Mouse (Mus musculus) CH12.LX (cell line): Measurements from ENCODE around the gene Olfr599.

Experiments used
- BHLHE40 ChIP-seq: IDR thresholded peaks from 2 replicates; pipeline ENCODE4 v1.6.1; 2011; ENCODE audit warnings: mild to moderate bottlenecking, low read depth, low read length, improper control_type of control experiment
- CTCF ChIP-seq, 2 experiments: IDR thresholded peaks in 1 of 2; conservative IDR thresholded peaks in 1 of 2; 2 replicates each; pipeline ENCODE4 v1.5.1; 2011 to 2012; ENCODE audit warnings: low read depth in 2 of 2, low read length in 2 of 2, improper control_type of control experiment in 1 of 2, inconsistent platforms in 1 of 2, mild to moderate bottlenecking in 1 of 2, moderate library complexity in 1 of 2
- EP300 ChIP-seq: IDR thresholded peaks from 2 replicates; pipeline ENCODE4 v1.6.1; 2011; ENCODE audit warnings: low read length, improper control_type of control experiment
- JUND ChIP-seq: conservative IDR thresholded peaks from 2 replicates; pipeline ENCODE4 v1.6.1; 2011; ENCODE audit warnings: low read depth, low read length, improper control_type of control experiment
- MAFK ChIP-seq: IDR thresholded peaks from 2 replicates; pipeline ENCODE4 v1.6.1; 2011; ENCODE audit warnings: low read length, improper control_type of control experiment; ENCODE audit not compliant: insufficient replicate concordance
- MYC ChIP-seq: IDR thresholded peaks from 2 replicates; pipeline ENCODE4 v1.6.1; 2011; ENCODE audit warnings: low read depth, mild to moderate bottlenecking, improper control_type of control experiment, low read length
- POLR2A ChIP-seq: IDR thresholded peaks from 2 replicates; pipeline ENCODE4 v1.6.1; 2011; ENCODE audit warnings: low read depth, mild to moderate bottlenecking, improper control_type of control experiment, low read length
- RCOR1 ChIP-seq: conservative IDR thresholded peaks from 2 replicates; pipeline ENCODE4 v1.6.1; 2012; ENCODE audit warnings: low read depth, mild to moderate bottlenecking, inconsistent platforms, low read length, improper control_type of control experiment
- SIN3A ChIP-seq: IDR thresholded peaks from 2 replicates; pipeline ENCODE4 v1.6.1; 2012; ENCODE audit warnings: low read length, improper control_type of control experiment, inconsistent platforms
- UBTF ChIP-seq: IDR thresholded peaks from 2 replicates; pipeline ENCODE4 v1.6.1; 2012; ENCODE audit warnings: low read depth, mild to moderate bottlenecking, inconsistent platforms, low read length, improper control_type of control experiment, moderate library complexity
- USF2 ChIP-seq: conservative IDR thresholded peaks from 2 replicates; pipeline ENCODE4 v1.6.1; 2011; ENCODE audit warnings: low read depth, low read length, improper control_type of control experiment

GRCm38 (mm10) chr7:103362555-103362954, 26.8 kb downstream of the Olfr599 start, which contains the start of gene Olfr601:
- TF ChIP-seq RCOR1: no peak
- no peak for TF ChIP-seq MAFK
- no peak for TF ChIP-seq MYC
- TF ChIP-seq CTCF (conservative IDR thresholded peaks at IDR 0.05 in 1 of 2, IDR thresholded peaks at IDR 0.05 in 1 of 2; ENCODE audit: low read depth in 2 of 2, low read length in 2 of 2): no peak
- no peak for TF ChIP-seq POLR2A
- no peak for TF ChIP-seq SIN3A
- TF ChIP-seq UBTF: no peak
- TF ChIP-seq EP300: no peak
- no peak for TF ChIP-seq USF2
- TF ChIP-seq JUND: no peak
- no peak for TF ChIP-seq BHLHE40
